Mouse (Mus musculus): ENCODE results near the gene Zfp672. TPM values are rescaled to one million over a fixed set of nuclear protein-coding genes. Genes with fewer than 3 reads are reported as not detected.

The Zfp672 gene
- total RNA-seq, 2 experiments from 2014 or later: 44.9 to 48.9 TPM

DNA sequence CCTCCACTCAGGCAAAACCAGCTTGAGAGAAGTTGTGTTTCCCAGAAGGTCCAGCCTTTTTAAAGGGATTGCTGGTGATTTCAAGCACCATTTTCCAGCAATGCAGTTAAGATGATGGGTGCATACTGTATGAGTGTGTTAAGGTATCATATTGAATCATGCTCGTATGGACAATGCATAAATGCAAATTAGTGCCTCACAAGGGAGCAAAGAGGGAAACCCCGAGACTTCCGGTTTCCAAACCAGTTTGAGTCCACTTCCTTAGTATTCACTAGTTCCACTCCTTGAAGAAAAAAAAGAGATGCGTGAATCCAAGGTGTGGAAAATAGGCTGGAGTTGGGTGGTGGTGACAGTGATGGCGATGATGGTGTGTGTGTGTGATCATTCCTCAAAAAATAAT is 47.6 kb downstream of the Zfp672 start:
- no peak for DNase-seq

- no peak for DNase-seq
Observed at GRCm38 (mm10) chr11:58281970-58282496, 48.1 kb downstream of the Zfp672 start.

DNA sequence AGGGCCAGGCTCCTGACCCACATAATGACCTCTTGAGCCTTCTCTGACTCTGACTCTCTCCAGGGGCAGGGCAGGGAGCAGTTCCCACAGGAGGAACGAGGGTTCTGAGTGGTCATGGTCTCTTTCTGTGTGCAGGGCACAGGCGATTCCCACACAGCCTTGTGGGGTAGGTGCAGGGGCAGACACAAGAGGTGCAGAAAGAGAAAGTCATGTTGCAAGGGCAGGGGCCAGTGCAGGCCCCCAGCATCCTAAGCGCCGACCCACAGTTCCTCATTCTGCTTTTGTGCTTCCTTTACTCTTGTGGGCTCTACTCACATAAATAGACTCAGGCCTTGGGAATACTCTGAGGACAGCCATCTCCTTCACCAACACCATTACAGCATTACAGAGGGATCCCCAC is 54.4 kb downstream of the Zfp672 start:
- no peak for DNase-seq

DNA sequence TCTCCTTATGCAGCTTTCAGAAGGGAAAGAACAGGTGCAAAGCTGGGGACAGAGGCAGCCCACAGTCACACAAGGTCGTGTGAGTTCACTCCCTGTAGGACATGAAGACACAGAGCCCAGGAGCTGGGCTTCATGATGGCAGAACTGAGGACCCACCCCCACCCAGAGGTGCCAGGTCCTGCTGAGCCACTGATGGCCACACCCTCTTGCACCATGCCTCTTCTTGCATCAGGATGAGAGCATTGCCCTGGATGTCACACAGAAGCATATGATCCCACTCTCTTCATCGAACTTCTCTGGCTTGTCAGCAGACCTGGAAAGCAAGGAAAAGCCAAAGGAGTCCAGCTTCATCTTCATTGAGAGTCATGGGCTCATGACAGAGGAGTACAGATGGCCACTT is 55.6 kb downstream of the Zfp672 start, which contains the start of gene 4930438A08Rik:
Gene 4930438A08Rik (plus strand): TSS at position 228 of the 400 bp plus-strand sequence.
- DNase-seq: no peak

GRCm38 (mm10) chr11:58268285-58268684 is 61.9 kb downstream of the Zfp672 start:
- DNase-seq: no peak

Other genes with a start within 250 kb of the Zfp672 start
- 1 to 10 TPM in 1 of 2 experiments, not detected in 1; 1.0 TPM for gene Gm12248, start 237.2 kb downstream of the Zfp672 start, total RNA-seq (2021)
- gene Cnot8, start 226.2 kb downstream of the Zfp672 start, total RNA-seq (2021): 10 to 100 TPM; 44.0 to 63.7 TPM
- 10 to 100 TPM; 21.1 to 32.0 TPM for gene Gemin5, start 161.8 kb downstream of the Zfp672 start, total RNA-seq (2021)
- 10 to 100 TPM; 72.0 to 75.1 TPM for gene Mrpl22, start 158.7 kb downstream of the Zfp672 start, total RNA-seq (2021)
- 10 to 100 TPM; 12.8 to 18.9 TPM for gene Igtp, start 130.8 kb downstream of the Zfp672 start, total RNA-seq (2021)
- gene Irgm2, start 130.7 kb downstream of the Zfp672 start, total RNA-seq (2021): 10 to 100 TPM; 13.7 to 18.8 TPM
- not detected for gene 4930438A08Rik, start 55.5 kb downstream of the Zfp672 start, total RNA-seq (2021)
- 10 to 100 TPM in 1 of 2 experiments, 1 to 10 TPM in 1; 7.7 to 10.9 TPM for gene Zfp692, start 23.3 kb downstream of the Zfp672 start, total RNA-seq (2021)
- gene Sh3bp5l, start 385 bp upstream of the Zfp672 start, total RNA-seq (2021): 10 to 100 TPM; 36.7 to 51.5 TPM
- not detected for gene Lypd8, start 48.7 kb upstream of the Zfp672 start, total RNA-seq (2021)
- gene 1810065E05Rik, start 90.8 kb upstream of the Zfp672 start, total RNA-seq (2021): not detected
- gene Gm12253, start 102.2 kb upstream of the Zfp672 start, total RNA-seq (2021): not detected
- gene Lypd9, start 122.6 kb upstream of the Zfp672 start, total RNA-seq (2021): not detected
- gene Olfr30, start 131.9 kb upstream of the Zfp672 start, total RNA-seq (2021): not detected
- gene Olfr332, start 162.2 kb upstream of the Zfp672 start, total RNA-seq (2021): not detected
- gene Olfr331, start 172.2 kb upstream of the Zfp672 start, total RNA-seq (2021): not detected
- gene Olfr330, start 204.5 kb upstream of the Zfp672 start, total RNA-seq (2021): under 1 TPM in 1 of 2 experiments, not detected in 1; 0.33 TPM
- gene Olfr329-ps, start 216.1 kb upstream of the Zfp672 start, total RNA-seq (2021): 1 to 10 TPM in 1 of 2 experiments, not detected in 1; 1.2 TPM
- under 1 TPM; 0.17 to 0.26 TPM for gene Olfr328, start 225.3 kb upstream of the Zfp672 start, total RNA-seq (2021)
- not detected for gene Olfr224, start 240.2 kb upstream of the Zfp672 start, total RNA-seq (2021)
- gene Olfr325, start 247.4 kb upstream of the Zfp672 start, total RNA-seq (2021): not detected

All from adrenal gland, postnatal 36 days (tissue).